Mouse (Mus musculus) forebrain, embryonic 13.5 days (tissue): ENCODE results near the gene Gtf2h4. TPM values are rescaled to one million over a fixed set of nuclear protein-coding genes. Genes with fewer than 3 reads are reported as not detected.
A peak's percentile ranks its signal among the peaks of the same experiment; 100 is the strongest.

Source experiments
- ATAC-seq: fragments of 200-750 bp; cut with Nextera tagmentation; 2 replicates; pipeline ENCODE4 v1.8.0; 2017
- H3K27ac ChIP-seq: fragments of 300-500 bp; sonication (generic); 2 replicates; pipeline ENCODE4 v1.5.1; 2015; ENCODE audit warnings: inconsistent platforms, mild to moderate bottlenecking, moderate library complexity
- H3K27me3 ChIP-seq: fragments of 300-500 bp; sonication (generic); 2 replicates; pipeline ENCODE4 v1.6.1; 2015; ENCODE audit warnings: mild to moderate bottlenecking, inconsistent platforms
- H3K36me3 ChIP-seq: fragments of 300-500 bp; sonication (generic); 2 replicates; pipeline ENCODE4 v1.6.1; 2015; ENCODE audit warnings: mild to moderate bottlenecking, inconsistent platforms; ENCODE audit not compliant: poor library complexity, severe bottlenecking
- H3K4me1 ChIP-seq: fragments of 300-500 bp; sonication (generic); 2 replicates; pipeline ENCODE4 v1.6.1; 2015; ENCODE audit warnings: inconsistent platforms
- H3K4me2 ChIP-seq: fragments of 300-500 bp; sonication (generic); 2 replicates; pipeline ENCODE4 v1.6.1; 2015; ENCODE audit warnings: inconsistent platforms, mild to moderate bottlenecking, moderate library complexity
- H3K4me3 ChIP-seq: fragments of 300-500 bp; sonication (generic); 2 replicates; pipeline ENCODE4 v1.5.1; 2015; ENCODE audit warnings: mild to moderate bottlenecking, inconsistent platforms
- H3K9ac ChIP-seq: fragments of 300-500 bp; sonication (generic); 2 replicates; pipeline ENCODE4 v1.6.1; 2015; ENCODE audit warnings: mild to moderate bottlenecking, inconsistent platforms
- H3K9me3 ChIP-seq: fragments of 300-500 bp; sonication (generic); replicated peaks from 2 replicates; pipeline ENCODE4 v1.6.1; 2016; ENCODE audit warnings: inconsistent platforms
- WGBS: fragments of 180-500 bp; shearing (Covaris S2); methylation state at CpG from one replicate; pipeline ENCODE4 v1.1.7; 2015; 5-methylcytosine and 5-hydroxymethylcytosine counted together
- polyA plus RNA-seq: library from polyadenylated mRNA; unstranded; fragments of >200 nt; fragmentation: Nextera tagmentation; extraction: Ambion mirVana; gene quantifications from 2 replicates; pipeline ENCODE4 v1.2.1, GENCODE M21; 2015

The Gtf2h4 gene
- polyA plus RNA-seq, 1 experiment from 2014 or later, result 36.3 TPM

- no peak overlapping the region for H3K4me2 ChIP-seq
- no peak for ATAC-seq
- peaks cover 6% of the 10 kb centered on the region for H3K9me3 ChIP-seq
- H3K27ac ChIP-seq, result no peak overlapping the region
- peaks cover 40% of the 10 kb centered on the region for H3K4me1 ChIP-seq
- H3K36me3 ChIP-seq, result peaks cover 52% of the 10 kb centered on the region
- no peak overlapping the region for H3K9ac ChIP-seq
- H3K27me3 ChIP-seq, result no peaks in the 10 kb centered on the region
- H3K4me3 ChIP-seq, result no peak overlapping the region
- 92% methylated on average over 2 of the region's 2 CpGs for WGBS
These were observed 21.8 kb upstream of the Gtf2h4 start for GRCm38 (mm10) chr17:35695289-35695688.

- Histone ChIP-seq H3K4me2 (no peak overlapping the region), H3K4me1 (peaks cover 29% of the 10 kb centered on the region), H3K27me3 (no peaks in the 10 kb centered on the region), H3K27ac (no peak overlapping the region), H3K4me3 (no peak overlapping the region), H3K36me3 (peaks cover 65% of the 10 kb centered on the region), H3K9ac (no peak overlapping the region), H3K9me3 (peaks cover 6% of the 10 kb centered on the region)
- 95% methylated on average over 5 of the region's 5 CpGs for WGBS
- no peak for ATAC-seq
These were observed 20.4 kb upstream of the Gtf2h4 start for GRCm38 (mm10) chr17:35693906-35694305.

GRCm38 (mm10) chr17:35692368-35692767 is 18.8 kb upstream of the Gtf2h4 start:
- Histone ChIP-seq H3K9ac (no peak overlapping the region), H3K27me3 (no peaks in the 10 kb centered on the region), H3K9me3 (peaks cover 6% of the 10 kb centered on the region), H3K27ac (no peak overlapping the region), H3K4me2 (no peak overlapping the region), H3K4me3 (no peak overlapping the region), H3K36me3 (peaks cover 81% of the 10 kb centered on the region), H3K4me1 (peaks cover 14% of the 10 kb centered on the region)
- WGBS, result 80% methylated on average over 4 of the region's 4 CpGs
- ATAC-seq, result no peak

GRCm38 (mm10) chr17:35691811-35692210 is 18.3 kb upstream of the Gtf2h4 start:
- Histone ChIP-seq H3K4me1 (peaks cover 8% of the 10 kb centered on the region), H3K27me3 (no peaks in the 10 kb centered on the region), H3K9ac (no peak overlapping the region), H3K4me2 (no peak overlapping the region), H3K36me3 (peaks cover 86% of the 10 kb centered on the region), H3K9me3 (peaks cover 6% of the 10 kb centered on the region), H3K4me3 (no peak overlapping the region), H3K27ac (no peak overlapping the region)
- 79% methylated on average over 4 of the region's 4 CpGs for WGBS
- no peak for ATAC-seq

GRCm38 (mm10) chr17:35689936-35690645 is 16.6 kb upstream of the Gtf2h4 start:
- Histone ChIP-seq H3K36me3 (peaks cover 93% of the 10 kb centered on the region), H3K27ac (no peak overlapping the region), H3K4me1 (peaks cover 11% of the 10 kb centered on the region; the same call in 1 of the 2 replicates), H3K27me3 (no peaks in the 10 kb centered on the region), H3K4me2 (no peak overlapping the region), H3K9ac (no peak overlapping the region), H3K4me3 (no peak overlapping the region), H3K9me3 (no peaks in the 10 kb centered on the region)
- 92% methylated on average over 18 of the region's 18 CpGs for WGBS
- ATAC-seq, result no peak

GRCm38 (mm10) chr17:35688347-35689175 is 15.0 kb upstream of the Gtf2h4 start:
- Histone ChIP-seq H3K27ac (no peak overlapping the region), H3K36me3 (peaks cover 100% of the 10 kb centered on the region), H3K4me3 (no peak overlapping the region), H3K27me3 (no peaks in the 10 kb centered on the region), H3K4me1 (peaks cover 12% of the 10 kb centered on the region; the same call in 1 of the 2 replicates), H3K4me2 (no peak overlapping the region), H3K9me3 (no peaks in the 10 kb centered on the region), H3K9ac (no peak overlapping the region)
- ATAC-seq, result no peak
- WGBS, result 90% methylated on average over 25 of the region's 25 CpGs

- H3K27me3 ChIP-seq, result no peaks in the 10 kb centered on the region
- H3K4me2 ChIP-seq, result no peak overlapping the region
- H3K27ac ChIP-seq, result peak overlapping the region; percentile 51; the same call in 1 of the 2 replicates
- ATAC-seq, result no peak
- 0 out of 2 replicates have a peak overlapping the region, but pooled peaks have one; percentile 31 for H3K9ac ChIP-seq
- peaks cover 100% of the 10 kb centered on the region for H3K36me3 ChIP-seq
- H3K4me1 ChIP-seq, result peaks cover 12% of the 10 kb centered on the region; the same call in 1 of the 2 replicates
- WGBS, result 73% methylated on average over 9 of the region's 9 CpGs
- H3K4me3 ChIP-seq, result no peak overlapping the region
- H3K9me3 ChIP-seq, result no peaks in the 10 kb centered on the region
These were observed 11.5 kb upstream of the Gtf2h4 start for GRCm38 (mm10) chr17:35685061-35685460.

- H3K9ac ChIP-seq, result no peak overlapping the region
- H3K36me3 ChIP-seq, result peaks cover 77% of the 10 kb centered on the region
- no peak overlapping the region for H3K4me2 ChIP-seq
- no peak overlapping the region; the same call in 1 of the 2 replicates for H3K27ac ChIP-seq
- no peak for ATAC-seq
- peaks cover 12% of the 10 kb centered on the region; the same call in 1 of the 2 replicates for H3K4me1 ChIP-seq
- no peak overlapping the region for H3K4me3 ChIP-seq
- H3K9me3 ChIP-seq, result no peaks in the 10 kb centered on the region
- WGBS, result 87% methylated on average over 13 of the region's 13 CpGs
- H3K27me3 ChIP-seq, result no peaks in the 10 kb centered on the region
These were observed 8.4 kb upstream of the Gtf2h4 start for GRCm38 (mm10) chr17:35681986-35682385.

- Histone ChIP-seq H3K4me3 (no peak overlapping the region), H3K36me3 (peaks cover 63% of the 10 kb centered on the region), H3K9me3 (no peaks in the 10 kb centered on the region), H3K9ac (no peak overlapping the region), H3K4me1 (peaks cover 5% of the 10 kb centered on the region; the same call in 1 of the 2 replicates), H3K27ac (no peak overlapping the region), H3K4me2 (no peak overlapping the region), H3K27me3 (no peaks in the 10 kb centered on the region)
- WGBS, result 62% methylated on average over 6 of the region's 6 CpGs
- ATAC-seq, result no peak
These were observed 7.1 kb upstream of the Gtf2h4 start for GRCm38 (mm10) chr17:35680591-35680990.

- H3K9me3 ChIP-seq, result no peaks in the 10 kb centered on the region
- no peaks in the 10 kb centered on the region for H3K27me3 ChIP-seq
- 93% methylated on average over 6 of the region's 6 CpGs for WGBS
- peak overlapping the region; percentile 66; the same call in 1 of the 2 replicates for H3K4me3 ChIP-seq
- peak overlapping the region; percentile 79 for H3K4me2 ChIP-seq
- H3K27ac ChIP-seq, result no peak overlapping the region
- no peak for ATAC-seq
- H3K36me3 ChIP-seq, result peaks cover 16% of the 10 kb centered on the region; the same call in 1 of the 2 replicates
- H3K4me1 ChIP-seq, result peaks cover 16% of the 10 kb centered on the region
- H3K9ac ChIP-seq, result no peak overlapping the region
These were observed 1.0 kb downstream of the Gtf2h4 start for GRCm38 (mm10) chr17:35672527-35672926.

GRCm38 (mm10) chr17:35671846-35672245 is 1.7 kb downstream of the Gtf2h4 start:
- no peaks in the 10 kb centered on the region for H3K9me3 ChIP-seq
- H3K9ac ChIP-seq, result no peak overlapping the region
- H3K27ac ChIP-seq, result no peak overlapping the region
- peaks cover 16% of the 10 kb centered on the region; the same call in 1 of the 2 replicates for H3K36me3 ChIP-seq
- WGBS, result 89% methylated on average over 6 of the region's 6 CpGs
- peaks cover 18% of the 10 kb centered on the region for H3K4me1 ChIP-seq
- no peaks in the 10 kb centered on the region for H3K27me3 ChIP-seq
- H3K4me3 ChIP-seq, result no peak overlapping the region
- H3K4me2 ChIP-seq, result no peak overlapping the region
- ATAC-seq, result no peak

GRCm38 (mm10) chr17:35669731-35670130 is 3.8 kb downstream of the Gtf2h4 start:
- no peak for ATAC-seq
- peaks cover 29% of the 10 kb centered on the region for H3K4me1 ChIP-seq
- no peak overlapping the region for H3K27ac ChIP-seq
- no peaks in the 10 kb centered on the region for H3K27me3 ChIP-seq
- no peak overlapping the region for H3K9ac ChIP-seq
- no peaks in the 10 kb centered on the region for H3K9me3 ChIP-seq
- H3K4me2 ChIP-seq, result no peak overlapping the region
- 92% methylated on average over 9 of the region's 9 CpGs for WGBS
- peaks cover 24% of the 10 kb centered on the region; the same call in 1 of the 2 replicates for H3K36me3 ChIP-seq
- H3K4me3 ChIP-seq, result no peak overlapping the region
